Mouse (Mus musculus) myocyte (in vitro differentiated cells): ENCODE measurements around the gene Alg12. TPM values are rescaled to one million over a fixed set of nuclear protein-coding genes. Genes with fewer than 3 reads are reported as not detected.
"Not testable (repeated sequence)": the region's sequence is repeated elsewhere in the genome, so short reads cannot be mapped to it uniquely, and the experiment has no call there.

Experiments used
- H3K27me3 ChIP-seq: one replicate; pipeline ENCODE4 v1.6.1; 2011; ENCODE audit not compliant: control insufficient read depth, insufficient read depth, insufficient read length
- H3K36me3 ChIP-seq: one replicate; pipeline ENCODE4 v1.6.1; 2011; ENCODE audit not compliant: control insufficient read depth, insufficient read depth
- H3K4me2 ChIP-seq: one replicate; pipeline ENCODE4 v1.6.1; 2011; ENCODE audit warnings: low read depth, control low read depth
- H3K4me3 ChIP-seq: one replicate; pipeline ENCODE4 v1.5.1; 2011; ENCODE audit warnings: mild to moderate bottlenecking, control low read depth, moderate library complexity
- H3K79me2 ChIP-seq: one replicate; pipeline ENCODE4 v1.6.1; 2011; ENCODE audit not compliant: control insufficient read depth, insufficient read depth
- H3ac ChIP-seq: one replicate; pipeline ENCODE4 v1.6.1; 2011; ENCODE audit not compliant: control insufficient read depth, insufficient read length
- CEBPB ChIP-seq: IDR thresholded peaks from 2 replicates; pipeline ENCODE4 v1.6.1; 2011; ENCODE audit warnings: mild to moderate bottlenecking, moderate library complexity; ENCODE audit not compliant: poor library complexity, insufficient read depth, severe bottlenecking
- E2F4 ChIP-seq: IDR thresholded peaks from one replicate; pipeline ENCODE4 v1.6.1; 2011; ENCODE audit warnings: mild to moderate bottlenecking, control low read depth, moderate library complexity; ENCODE audit not compliant: insufficient read depth
- MAX ChIP-seq: IDR thresholded peaks from one replicate; pipeline ENCODE4 v1.6.1; 2011; ENCODE audit warnings: low read depth, mild to moderate bottlenecking, control low read depth
- MYOD1 ChIP-seq, 3 experiments: IDR thresholded peaks; one replicate each; pipeline ENCODE4 v1.6.1; 2011; ENCODE audit warnings: control low read depth in 2 of 3, low read depth in 2 of 3, mild to moderate bottlenecking in 2 of 3, moderate library complexity in 1 of 3; ENCODE audit not compliant: insufficient read length in 2 of 3, control insufficient read depth in 1 of 3
- MYOG ChIP-seq, 3 experiments: IDR thresholded peaks; one replicate each; pipeline ENCODE4 v1.6.1; 2011; ENCODE audit warnings: control low read depth in 2 of 3, low read depth in 2 of 3, mild to moderate bottlenecking in 2 of 3; ENCODE audit not compliant: insufficient read length in 2 of 3, control insufficient read depth in 1 of 3, insufficient read depth in 1 of 3
- POLR2A ChIP-seq: IDR thresholded peaks from one replicate; pipeline ENCODE4 v1.6.1; 2011; ENCODE audit warnings: low read depth, mild to moderate bottlenecking, control low read depth, moderate library complexity; ENCODE audit not compliant: insufficient read length
- POLR2AphosphoS2 ChIP-seq: IDR thresholded peaks from one replicate; pipeline ENCODE4 v1.6.1; 2011; ENCODE audit warnings: low read depth, control low read depth; ENCODE audit not compliant: insufficient read length
- REST ChIP-seq: IDR thresholded peaks from one replicate; pipeline ENCODE4 v1.6.1; 2011; ENCODE audit warnings: mild to moderate bottlenecking, control low read depth, moderate library complexity; ENCODE audit not compliant: insufficient read depth, insufficient read length
- SRF ChIP-seq: IDR thresholded peaks from one replicate; pipeline ENCODE4 v1.6.1; 2011; ENCODE audit warnings: low read depth; ENCODE audit not compliant: control insufficient read depth, insufficient read length
- TCF12 ChIP-seq: IDR thresholded peaks from one replicate; pipeline ENCODE4 v1.6.1; 2011; ENCODE audit warnings: mild to moderate bottlenecking, control low read depth; ENCODE audit not compliant: poor library complexity, insufficient read depth, severe bottlenecking
- TCF3 ChIP-seq: IDR thresholded peaks from one replicate; pipeline ENCODE4 v1.6.1; 2011; ENCODE audit warnings: low read depth, control low read depth; ENCODE audit not compliant: insufficient read length
- USF1 ChIP-seq: IDR thresholded peaks from one replicate; pipeline ENCODE4 v1.6.1; 2011; ENCODE audit warnings: low read depth, mild to moderate bottlenecking, control low read depth, moderate library complexity
- polyA plus RNA-seq: library from polyadenylated mRNA; unstranded; fragments of >200 nt; fragmentation: generic; extraction: Trizol; gene quantifications from one replicate; pipeline ENCODE4 v1.2.1, GENCODE M21; 2012; ENCODE audit warnings: missing spikeins

The Alg12 gene
- polyA plus RNA-seq, 1 experiment = 15.0 TPM

- Histone ChIP-seq H3K4me2 (no peak overlapping the region), H3K27me3 (no peaks in the 10 kb centered on the region), H3K36me3 (peaks cover 25% of the 10 kb centered on the region), H3K4me3 (no peak overlapping the region), H3K79me2 (peaks cover 11% of the 10 kb centered on the region), H3ac (no peak overlapping the region)
- TF ChIP-seq MAX = no peak
- no peak for TF ChIP-seq MYOD1 (IDR thresholded peaks at IDR 0.05; ENCODE audit: control insufficient read depth in 1 of 3, insufficient read length in 2 of 3, low read depth in 2 of 3)
- TF ChIP-seq TCF3 = no peak
- TF ChIP-seq CEBPB = no peak
- TF ChIP-seq USF1 = no peak
- no peak for TF ChIP-seq POLR2A
- no peak for TF ChIP-seq E2F4
- no peak for TF ChIP-seq TCF12
- no peak for TF ChIP-seq REST
- TF ChIP-seq MYOG (IDR thresholded peaks at IDR 0.05; ENCODE audit: control insufficient read depth in 1 of 3, insufficient read depth in 1 of 3, insufficient read length in 2 of 3, low read depth in 2 of 3) = no peak
- no peak for TF ChIP-seq SRF
- no peak for TF ChIP-seq POLR2AphosphoS2
These were observed 4.6 kb downstream of the Alg12 start for GRCm38 (mm10) chr15:88814411-88815047.

- H3K27me3 ChIP-seq, H3ac ChIP-seq, H3K4me2 ChIP-seq, H3K4me3 ChIP-seq: not testable (repeated sequence)
- H3K79me2 ChIP-seq = peaks cover 11% of the 10 kb centered on the region
- peaks cover 25% of the 10 kb centered on the region for H3K36me3 ChIP-seq
These were observed 5.2 kb downstream of the Alg12 start for GRCm38 (mm10) chr15:88813873-88814272.

GRCm38 (mm10) chr15:88813262-88813661 is 5.9 kb downstream of the Alg12 start:
- Histone ChIP-seq H3K4me3 (no peak overlapping the region), H3K4me2 (no peak overlapping the region), H3K79me2 (peaks cover 5% of the 10 kb centered on the region), H3K36me3 (peaks cover 25% of the 10 kb centered on the region), H3K27me3 (no peaks in the 10 kb centered on the region), H3ac (no peak overlapping the region)
- TF ChIP-seq MYOD1 (IDR thresholded peaks at IDR 0.05; ENCODE audit: control insufficient read depth in 1 of 3, insufficient read length in 2 of 3, low read depth in 2 of 3) = no peak
- TF ChIP-seq POLR2AphosphoS2 = no peak
- no peak for TF ChIP-seq REST
- TF ChIP-seq CEBPB = no peak
- TF ChIP-seq TCF12 = no peak
- TF ChIP-seq SRF = no peak
- TF ChIP-seq MYOG (IDR thresholded peaks at IDR 0.05; ENCODE audit: control insufficient read depth in 1 of 3, insufficient read depth in 1 of 3, insufficient read length in 2 of 3, low read depth in 2 of 3) = no peak
- TF ChIP-seq TCF3 = no peak
- TF ChIP-seq POLR2A = no peak
- no peak for TF ChIP-seq USF1
- no peak for TF ChIP-seq E2F4
- TF ChIP-seq MAX = no peak

- no peaks in the 10 kb centered on the region for H3K79me2 ChIP-seq
- TF ChIP-seq MAX = no peak
- TF ChIP-seq POLR2A = no peak
- TF ChIP-seq MYOD1 (IDR thresholded peaks at IDR 0.05; ENCODE audit: control insufficient read depth in 1 of 3, insufficient read length in 2 of 3, low read depth in 2 of 3) = no peak
- TF ChIP-seq TCF3 = no peak
- no peak for TF ChIP-seq E2F4
- TF ChIP-seq TCF12 = no peak
- TF ChIP-seq SRF = no peak
- no peak for TF ChIP-seq USF1
- no peak for TF ChIP-seq CEBPB
- TF ChIP-seq POLR2AphosphoS2 = no peak
- no peak for TF ChIP-seq REST
- TF ChIP-seq MYOG (IDR thresholded peaks at IDR 0.05; ENCODE audit: control insufficient read depth in 1 of 3, insufficient read depth in 1 of 3, insufficient read length in 2 of 3, low read depth in 2 of 3) = no peak
- no peak overlapping the region for H3K4me2 ChIP-seq
- H3K27me3 ChIP-seq = no peaks in the 10 kb centered on the region
- H3K36me3 ChIP-seq = peaks cover 38% of the 10 kb centered on the region
- no peak overlapping the region for H3K4me3 ChIP-seq
- no peak overlapping the region for H3ac ChIP-seq
These were observed 8.7 kb downstream of the Alg12 start for GRCm38 (mm10) chr15:88810369-88810768.

- Histone ChIP-seq H3K79me2 (no peaks in the 10 kb centered on the region), H3K27me3 (no peaks in the 10 kb centered on the region), H3ac (no peak overlapping the region), H3K36me3 (peaks cover 30% of the 10 kb centered on the region), H3K4me3 (no peak overlapping the region), H3K4me2 (no peak overlapping the region)
- TF ChIP-seq SRF (no peak), REST (no peak), USF1 (no peak), TCF12 (no peak), CEBPB (no peak), TCF3 (no peak)
These were observed 11.0 kb downstream of the Alg12 start for GRCm38 (mm10) chr15:88808121-88808520.
